Mouse (Mus musculus) midbrain, embryonic 15.5 days (tissue): ENCODE data around the gene Cab39l. TPM values are rescaled to one million over a fixed set of nuclear protein-coding genes. Genes with fewer than 3 reads are reported as not detected.

Source experiments
- ATAC-seq: fragments of 200-750 bp; cut with Nextera tagmentation; replicated peaks from 2 replicates; pipeline ENCODE4 v1.8.0; 2017; ENCODE audit warnings: moderate TSS enrichment
- H3K27ac ChIP-seq: fragments of 300-500 bp; sonication (generic); 2 replicates; pipeline ENCODE4 v1.5.1; 2015; ENCODE audit warnings: mild to moderate bottlenecking, inconsistent platforms
- H3K27me3 ChIP-seq: fragments of 300-500 bp; sonication (generic); replicated peaks from 2 replicates; pipeline ENCODE4 v1.6.1; 2015; ENCODE audit warnings: inconsistent platforms
- H3K36me3 ChIP-seq: fragments of 300-500 bp; sonication (generic); replicated peaks from 2 replicates; pipeline ENCODE4 v1.6.1; 2015; ENCODE audit warnings: inconsistent platforms
- H3K4me1 ChIP-seq: fragments of 300-500 bp; sonication (generic); 2 replicates; pipeline ENCODE4 v1.6.1; 2015; ENCODE audit warnings: inconsistent platforms
- H3K4me2 ChIP-seq: fragments of 300-500 bp; sonication (generic); 2 replicates; pipeline ENCODE4 v1.6.1; 2015; ENCODE audit warnings: inconsistent platforms, mild to moderate bottlenecking, moderate library complexity
- H3K4me3 ChIP-seq: fragments of 300-500 bp; sonication (generic); 2 replicates; pipeline ENCODE4 v1.5.1; 2015; ENCODE audit warnings: mild to moderate bottlenecking, inconsistent platforms
- H3K9ac ChIP-seq: fragments of 300-500 bp; sonication (generic); 2 replicates; pipeline ENCODE4 v1.6.1; 2015; ENCODE audit warnings: mild to moderate bottlenecking, inconsistent platforms
- H3K9me3 ChIP-seq: fragments of 300-500 bp; sonication (generic); 2 replicates; pipeline ENCODE4 v1.6.1; 2016; ENCODE audit warnings: inconsistent platforms
- WGBS: fragments of 180-500 bp; shearing (Covaris S2); methylation state at CpG from one replicate; pipeline ENCODE4 v1.1.7; 2015; ENCODE audit warnings: mixed read lengths; 5-methylcytosine and 5-hydroxymethylcytosine counted together
- polyA plus RNA-seq: library from polyadenylated mRNA; unstranded; fragments of >200 nt; fragmentation: Nextera tagmentation; extraction: Ambion mirVana; gene quantifications from 2 replicates; pipeline ENCODE4 v1.2.1, GENCODE M21; 2015

The Cab39l gene
- polyA plus RNA-seq, 1 experiment from 2014 or later = 19.0 TPM

DNA sequence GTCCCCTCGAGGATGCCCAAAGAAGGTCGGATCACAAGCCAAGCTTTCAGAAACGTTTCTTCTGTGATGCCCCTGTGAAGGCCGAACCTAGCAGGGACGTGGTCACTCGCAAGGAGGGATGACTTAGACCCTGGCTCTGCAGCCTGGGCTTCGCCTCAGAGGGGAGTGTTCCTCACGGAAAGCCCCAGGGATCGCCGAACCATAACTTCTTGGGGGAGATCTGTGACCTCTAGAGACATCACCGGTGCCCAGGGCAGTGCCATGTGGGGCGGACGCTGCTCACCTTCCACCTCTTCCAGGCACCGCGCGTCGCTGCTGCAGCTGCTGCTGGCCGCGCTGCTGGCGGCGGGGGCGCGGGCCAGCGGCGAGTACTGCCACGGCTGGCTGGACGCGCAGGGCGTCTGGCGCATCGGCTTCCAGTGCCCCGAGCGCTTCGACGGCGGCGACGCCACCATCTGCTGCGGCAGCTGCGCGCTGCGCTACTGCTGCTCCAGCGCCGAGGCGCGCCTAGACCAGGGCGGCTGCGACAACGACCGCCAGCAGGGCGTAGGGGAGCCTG lies 185.1 kb downstream of the Cab39l start:
- WGBS = 1% methylated on average over 50 of the region's 51 CpGs
- Histone ChIP-seq H3K27ac (peak overlapping the region; percentile 73), H3K36me3 (no peaks in the 10 kb centered on the region), H3K4me1 (peaks cover 31% of the 10 kb centered on the region), H3K27me3 (0 out of 2 replicates have a peak, but pooled peaks cover 10% of the 10 kb centered on the region), H3K4me3 (peak overlapping the region; percentile 65), H3K9me3 (no peaks in the 10 kb centered on the region), H3K9ac (peak overlapping the region; percentile 44), H3K4me2 (peak overlapping the region; percentile 79)
- peak; percentile 61 for ATAC-seq

DNA sequence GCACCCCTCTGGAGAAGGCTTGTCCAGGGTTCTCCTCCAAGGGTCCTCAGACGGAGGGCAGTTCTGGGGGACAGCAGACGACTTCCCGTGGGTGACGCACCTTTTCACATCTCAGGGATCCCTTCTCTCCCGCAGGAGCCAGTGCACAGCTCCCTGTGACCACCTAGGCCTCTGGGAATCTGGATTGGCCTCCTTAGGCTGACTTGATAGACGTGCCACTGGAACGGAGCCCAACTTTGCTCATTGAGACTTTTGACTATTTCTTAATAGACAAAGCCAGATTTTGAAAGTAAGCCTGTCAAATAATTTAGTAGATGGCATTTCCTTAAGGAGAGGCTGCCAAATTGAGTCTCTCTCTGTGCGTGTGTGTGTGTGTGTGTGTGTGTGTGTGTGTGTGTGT lies 185.9 kb downstream of the Cab39l start:
- no peak for ATAC-seq
- Histone ChIP-seq H3K27ac (no peak overlapping the region), H3K9me3 (no peaks in the 10 kb centered on the region), H3K4me3 (peak overlapping the region; percentile 65), H3K4me2 (peak overlapping the region; percentile 79), H3K36me3 (no peaks in the 10 kb centered on the region), H3K4me1 (peaks cover 31% of the 10 kb centered on the region), H3K9ac (peak overlapping the region; percentile 44; the same call in 1 of the 2 replicates), H3K27me3 (0 out of 2 replicates have a peak, but pooled peaks cover 10% of the 10 kb centered on the region)
- 14% methylated on average over 8 of the region's 8 CpGs for WGBS

DNA sequence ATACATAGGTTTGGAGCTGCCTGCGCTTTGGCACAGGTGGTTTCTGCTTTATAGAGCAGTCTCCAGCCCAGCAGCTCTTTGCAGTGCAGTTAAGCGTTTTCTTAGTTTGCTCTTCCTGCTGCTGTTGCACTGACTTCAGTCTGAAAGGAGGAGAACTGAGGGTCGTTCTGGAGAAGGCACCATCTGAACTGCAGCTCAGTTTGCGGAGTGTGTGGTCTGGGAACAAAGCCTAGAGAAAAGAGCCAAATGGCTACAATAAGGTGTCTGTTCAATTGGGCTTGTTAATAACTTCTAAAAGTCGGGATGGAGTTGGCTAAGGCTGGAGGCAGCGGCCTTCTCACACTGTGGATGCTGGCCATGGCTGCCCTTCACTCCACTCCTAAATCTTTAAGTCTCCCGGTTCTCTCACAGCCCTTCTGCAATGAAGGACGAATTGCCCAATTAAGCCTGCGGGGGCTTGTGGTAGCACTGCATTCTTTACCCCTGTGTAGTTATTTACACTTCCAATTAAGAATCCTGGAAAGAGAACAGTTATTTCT lies 186.4 kb downstream of the Cab39l start:
- WGBS = 28% methylated on average over 9 of the region's 9 CpGs
- Histone ChIP-seq H3K27ac (no peak overlapping the region), H3K9ac (no peak overlapping the region)

DNA sequence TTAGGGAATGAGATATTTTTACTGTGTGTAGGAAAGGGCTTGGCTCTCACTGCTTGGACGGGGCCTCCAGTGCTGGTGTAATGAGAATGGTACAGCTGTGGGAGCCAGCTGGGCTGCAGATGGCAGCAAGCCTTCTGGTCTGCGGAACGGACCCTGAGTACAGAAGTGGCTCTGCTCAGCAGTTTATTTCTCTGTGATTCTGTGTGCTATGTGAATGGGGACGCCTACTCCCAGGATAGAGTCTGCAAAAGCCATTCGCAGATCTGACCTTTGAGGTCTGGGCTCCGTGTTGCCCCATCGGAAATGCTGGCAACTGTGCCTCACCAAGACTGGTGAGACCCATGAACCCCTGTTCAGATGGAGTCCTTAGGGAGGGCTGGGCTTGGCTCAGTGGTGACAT lies 187.1 kb downstream of the Cab39l start:
- no peaks in the 10 kb centered on the region for H3K9me3 ChIP-seq
- no peak overlapping the region for H3K9ac ChIP-seq
- H3K4me2 ChIP-seq = peak overlapping the region; percentile 79
- H3K27me3 ChIP-seq = 0 out of 2 replicates have a peak, but pooled peaks cover 10% of the 10 kb centered on the region
- 36% methylated on average over 7 of the region's 7 CpGs for WGBS
- no peaks in the 10 kb centered on the region for H3K36me3 ChIP-seq
- peak; percentile 31; the same call in 1 of the 2 replicates for ATAC-seq
- peaks cover 31% of the 10 kb centered on the region for H3K4me1 ChIP-seq
- H3K4me3 ChIP-seq = peak overlapping the region; percentile 65
- H3K27ac ChIP-seq = no peak overlapping the region

More for the DNA sequence above, 186.4 kb downstream of the Cab39l start:
- Histone ChIP-seq H3K4me3 (peak overlapping the region; percentile 65), H3K36me3 (no peaks in the 10 kb centered on the region), H3K9me3 (no peaks in the 10 kb centered on the region), H3K4me2 (peak overlapping the region; percentile 79), H3K27me3 (0 out of 2 replicates have a peak, but pooled peaks cover 10% of the 10 kb centered on the region), H3K4me1 (peaks cover 31% of the 10 kb centered on the region)
- no peak for ATAC-seq

DNA sequence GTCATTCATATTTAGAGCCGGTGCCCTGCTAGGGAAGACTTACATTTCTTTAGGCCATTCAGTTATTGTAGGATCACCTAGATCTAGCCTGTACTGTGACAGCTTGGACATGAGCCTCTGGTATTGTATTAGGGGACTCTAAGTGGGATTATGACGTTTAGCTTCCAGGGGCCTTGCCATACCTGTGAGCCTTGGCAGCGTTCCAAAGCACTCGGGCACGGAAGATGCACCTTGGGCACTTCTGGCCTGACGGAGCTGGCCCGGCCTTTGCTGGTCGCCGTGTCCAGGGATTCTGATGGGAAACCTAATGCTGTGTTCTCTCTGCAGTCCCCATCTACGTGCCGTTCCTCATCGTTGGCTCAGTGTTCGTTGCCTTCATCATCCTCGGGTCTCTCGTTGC lies 188.5 kb downstream of the Cab39l start:
- 83% methylated on average over 15 of the region's 15 CpGs for WGBS
- H3K27ac ChIP-seq = no peak overlapping the region
- peaks cover 31% of the 10 kb centered on the region for H3K4me1 ChIP-seq
- H3K36me3 ChIP-seq = no peaks in the 10 kb centered on the region
- H3K27me3 ChIP-seq = 0 out of 2 replicates have a peak, but pooled peaks cover 2% of the 10 kb centered on the region
- no peak overlapping the region for H3K4me2 ChIP-seq
- H3K4me3 ChIP-seq = no peak overlapping the region
- H3K9me3 ChIP-seq = no peaks in the 10 kb centered on the region
- ATAC-seq = no peak
- H3K9ac ChIP-seq = no peak overlapping the region

DNA sequence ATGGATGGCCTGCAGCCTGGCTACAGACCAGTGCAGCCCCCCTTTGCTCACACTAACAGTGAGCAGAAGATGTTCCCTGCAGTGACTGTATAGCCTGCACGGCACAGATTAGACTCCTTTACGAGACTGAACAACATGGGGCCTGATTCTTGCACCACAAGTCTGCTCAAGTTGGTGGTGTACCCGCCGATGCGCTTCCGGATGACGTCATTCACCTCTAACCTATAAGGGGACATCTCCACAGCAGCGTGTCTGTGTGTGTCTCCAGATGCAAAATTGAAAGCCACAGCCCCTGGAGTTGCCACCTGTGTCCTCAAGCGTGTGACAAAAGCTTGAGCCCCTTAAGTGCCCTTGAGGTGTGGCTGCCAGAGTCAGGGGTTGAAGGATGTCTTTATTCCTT lies 189.3 kb downstream of the Cab39l start:
- WGBS = 85% methylated on average over 9 of the region's 9 CpGs

DNA sequence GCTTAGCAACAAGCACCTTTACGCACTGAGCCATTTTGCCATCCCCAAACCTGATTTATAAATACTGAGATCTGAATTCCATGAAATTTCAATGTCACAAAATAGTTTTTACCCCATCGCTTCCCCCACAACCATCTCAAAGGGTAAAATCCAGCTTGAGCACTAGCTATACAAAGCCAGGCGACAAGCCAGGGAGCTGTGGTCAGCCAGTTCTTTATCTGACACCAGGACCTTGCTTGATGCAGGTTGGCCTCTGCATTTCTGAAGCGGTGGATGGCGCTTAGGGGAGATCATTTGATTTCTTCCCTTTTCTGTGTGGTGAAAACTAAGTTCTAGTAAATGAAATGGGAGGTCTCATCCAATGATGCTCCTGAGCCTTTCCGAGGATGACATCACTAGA lies 191.3 kb downstream of the Cab39l start:
- Histone ChIP-seq H3K4me2 (no peak overlapping the region), H3K4me1 (peaks cover 12% of the 10 kb centered on the region), H3K9me3 (no peaks in the 10 kb centered on the region), H3K36me3 (no peaks in the 10 kb centered on the region), H3K27me3 (0 out of 2 replicates have a peak, but pooled peaks cover 2% of the 10 kb centered on the region), H3K27ac (no peak overlapping the region), H3K4me3 (no peak overlapping the region), H3K9ac (no peak overlapping the region)
- WGBS = 94% methylated on average over 6 of the region's 6 CpGs
- no peak for ATAC-seq

More for the DNA sequence above, 189.3 kb downstream of the Cab39l start:
- Histone ChIP-seq H3K27me3 (0 out of 2 replicates have a peak, but pooled peaks cover 2% of the 10 kb centered on the region), H3K4me3 (no peak overlapping the region), H3K9ac (no peak overlapping the region), H3K4me2 (no peak overlapping the region), H3K4me1 (peaks cover 27% of the 10 kb centered on the region), H3K36me3 (no peaks in the 10 kb centered on the region), H3K9me3 (no peaks in the 10 kb centered on the region), H3K27ac (no peak overlapping the region)
- no peak for ATAC-seq

DNA sequence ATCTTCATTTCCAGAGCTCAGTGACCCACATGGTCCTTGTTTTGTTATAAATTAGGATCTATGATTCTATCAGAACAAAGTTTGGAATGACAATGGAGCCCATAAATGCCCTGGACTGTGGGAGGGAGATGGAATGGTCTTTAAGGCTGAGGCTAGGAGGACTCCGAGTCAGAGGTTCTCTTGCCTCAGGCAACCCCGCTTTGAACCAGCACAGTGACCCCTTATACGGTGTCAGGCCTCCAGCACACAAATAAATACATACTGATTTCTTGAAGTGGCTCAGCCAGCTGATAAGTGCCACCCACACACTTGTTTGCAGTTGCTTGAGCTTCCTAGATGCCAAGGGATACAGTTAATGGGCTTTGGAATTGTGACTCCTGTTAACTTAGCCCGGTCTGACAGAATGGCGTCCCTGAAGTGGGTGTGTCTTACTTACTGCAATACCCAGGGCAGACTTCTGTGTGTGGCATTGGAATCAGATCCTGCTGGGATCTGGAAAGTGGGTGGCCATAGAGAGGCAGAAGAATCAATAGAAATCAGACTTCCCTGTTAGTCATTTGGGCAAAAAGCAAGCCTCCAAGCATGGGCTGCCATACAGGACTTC lies 192.6 kb downstream of the Cab39l start:
- Histone ChIP-seq H3K4me2 (no peak overlapping the region), H3K27ac (no peak overlapping the region), H3K4me1 (no peaks in the 10 kb centered on the region), H3K36me3 (no peaks in the 10 kb centered on the region), H3K4me3 (no peak overlapping the region), H3K9ac (no peak overlapping the region), H3K27me3 (0 out of 2 replicates have a peak, but pooled peaks cover 2% of the 10 kb centered on the region), H3K9me3 (no peaks in the 10 kb centered on the region)
- WGBS = 81% methylated on average over 5 of the region's 5 CpGs
- no peak for ATAC-seq

DNA sequence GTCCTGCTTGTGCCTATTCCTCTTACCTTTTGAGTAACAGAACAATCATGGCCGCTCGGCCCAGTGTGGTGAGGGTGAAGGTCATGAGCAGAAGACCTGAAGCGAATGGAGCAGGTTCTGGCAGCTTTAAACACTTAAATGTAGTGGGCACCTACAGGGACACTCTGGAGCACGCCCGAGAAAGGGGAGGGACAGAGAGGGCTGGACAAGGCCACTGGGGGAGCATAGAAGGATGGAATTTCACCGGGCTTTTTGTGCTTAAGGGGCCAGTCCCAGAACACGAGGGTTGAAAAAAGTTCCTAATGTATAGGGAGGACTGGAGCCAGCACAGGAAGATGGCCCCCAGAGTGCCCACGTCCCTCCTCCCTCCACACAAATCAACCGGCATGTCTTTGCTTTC lies 193.2 kb downstream of the Cab39l start:
- H3K9ac ChIP-seq = no peak overlapping the region
- H3K27ac ChIP-seq = no peak overlapping the region
- ATAC-seq = no peak
- H3K27me3 ChIP-seq = 0 out of 2 replicates have a peak, but pooled peaks cover 2% of the 10 kb centered on the region
- no peak overlapping the region for H3K4me2 ChIP-seq
- 81% methylated on average over 9 of the region's 9 CpGs for WGBS
- H3K4me3 ChIP-seq = no peak overlapping the region
- H3K9me3 ChIP-seq = no peaks in the 10 kb centered on the region
- H3K36me3 ChIP-seq = no peaks in the 10 kb centered on the region
- H3K4me1 ChIP-seq = no peaks in the 10 kb centered on the region

Other genes with a start within 250 kb of the Cab39l start
- 60.9 and 63.7 TPM in 2 replicates for gene Rcbtb1, start 239.8 kb upstream of the Cab39l start, polyA plus RNA-seq
- not detected in 2 replicates for gene Gm6904, start 180.8 kb upstream of the Cab39l start, polyA plus RNA-seq
- 0.22 TPM in 1 of 2 replicates, not detected in the other for gene Phf11a, start 143.4 kb upstream of the Cab39l start, polyA plus RNA-seq
- 0.87 TPM in 1 of 2 replicates, not detected in the other for gene Phf11b, start 99.6 kb upstream of the Cab39l start, polyA plus RNA-seq
- gene Phf11d, start 75.5 kb upstream of the Cab39l start, polyA plus RNA-seq = 0.50 and 0.60 TPM in 2 replicates
- gene Phf11c, start 45.6 kb upstream of the Cab39l start, polyA plus RNA-seq = 0.23 and 0.37 TPM in 2 replicates
- 6.5 TPM in 2 replicates for gene Setdb2, start 88 bp upstream of the Cab39l start, polyA plus RNA-seq
- 36.7 and 37.1 TPM in 2 replicates for gene Cdadc1, start 157.0 kb downstream of the Cab39l start, polyA plus RNA-seq
- 5.0 and 6.2 TPM in 2 replicates for gene Shisa2, start 184.3 kb downstream of the Cab39l start, polyA plus RNA-seq